Mouse (Mus musculus) ES-Bruce4 (cell line): ENCODE data around the gene Sdhaf2.
A peak's percentile ranks its signal among the peaks of the same experiment; 100 is the strongest.

Experiments
- CTCF ChIP-seq: IDR thresholded peaks from one replicate; pipeline ENCODE4 v1.8.1; 2011; ENCODE audit warnings: low read depth, low read length
- POLR2A ChIP-seq: IDR thresholded peaks from one replicate; pipeline ENCODE4 v1.8.1; 2011; ENCODE audit warnings: low read length; ENCODE audit not compliant: insufficient read depth

DNA sequence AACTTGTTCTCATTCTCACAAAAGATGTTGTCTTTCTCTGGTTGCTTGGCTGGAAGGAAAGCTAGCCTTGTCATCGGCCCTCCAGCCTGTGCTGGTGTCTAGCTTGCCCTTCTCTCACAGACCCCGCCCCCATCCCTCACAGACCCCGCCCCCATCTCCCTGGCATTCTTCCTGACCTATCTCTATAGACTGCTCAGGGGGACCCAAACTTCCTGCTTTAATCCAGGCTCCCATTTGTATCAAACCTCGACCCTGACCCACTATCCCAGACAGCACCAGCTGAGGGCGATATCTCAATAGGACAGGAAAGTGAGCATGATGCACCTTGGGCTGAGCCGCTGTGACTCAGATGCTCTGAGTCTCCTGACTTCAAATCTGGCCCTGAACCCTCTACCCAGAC is 52.2 kb downstream of the Sdhaf2 start:
- no peak for TF ChIP-seq POLR2A
- TF ChIP-seq CTCF, result peak; percentile 32
